In genomic region chr1:61485459-61485858, GRCm38 (mm10) we compare ENCODE assay signal across 14 mouse cellular contexts.
"Had no signal": no experiment of that assay in that cellular context is flagged by ENCODE, and none has a peak within 500 bp of the region (broad histone marks: within the 10 kb centered on the region; RNA-seq: fewer than 3 reads in every experiment).

No protein-coding gene starts in this region.

- DNase-seq: lung, adult 18-20 months; lung, embryonic 14.5 days; lung, postnatal 10 days; lung, postnatal 4 days; right cerebral cortex, postnatal 25 days; right cerebral cortex, postnatal 4 days; spleen, adult 18-20 months; thymus, adult 2 months; thymus, postnatal 25 days; thymus, postnatal 4 days had no signal

- H3K36me3 ChIP-seq: midbrain, embryonic 13.5 days; midbrain, embryonic 15.5 days; neural tube, embryonic 12.5 days had no signal

- H3K4me3 ChIP-seq: megakaryocyte, embryonic 14.5 days; midbrain, embryonic 13.5 days; midbrain, embryonic 15.5 days; neural tube, embryonic 12.5 days had no signal

- ATAC-seq: midbrain, embryonic 13.5 days; midbrain, embryonic 15.5 days had no signal

- H3K27me3 ChIP-seq: megakaryocyte, embryonic 14.5 days; midbrain, embryonic 13.5 days; midbrain, embryonic 15.5 days; neural tube, embryonic 12.5 days had no signal
